Mouse (Mus musculus) limb, embryonic 14.5 days (tissue): ENCODE measurements around the gene Abhd17c. TPM values are rescaled to one million over a fixed set of nuclear protein-coding genes. Genes with fewer than 3 reads are reported as not detected.

ENCODE experiments used
- ATAC-seq: fragments of 200-750 bp; cut with Nextera tagmentation; 2 replicates; pipeline ENCODE4 v1.8.0; 2017; ENCODE audit warnings: low read depth, moderate number of reproducible peaks, moderate TSS enrichment; ENCODE audit not compliant: low FRiP score
- DNase-seq: peaks from one replicate; pipeline ENCODE4 v3.0.0-alpha.2; 2015; ENCODE audit warnings: low spot score
- H3K27ac ChIP-seq: fragments of 300-500 bp; sonication (generic); replicated peaks from 2 replicates; pipeline ENCODE4 v1.5.1; 2014; ENCODE audit warnings: low read depth, mild to moderate bottlenecking, low read length, moderate library complexity, mixed read lengths
- H3K27me3 ChIP-seq: fragments of 300-500 bp; sonication (generic); 2 replicates; pipeline ENCODE4 v1.6.1; 2014; ENCODE audit warnings: low read length, mixed read lengths; ENCODE audit not compliant: control insufficient read depth, insufficient read depth
- H3K36me3 ChIP-seq: fragments of 300-500 bp; sonication (generic); 2 replicates; pipeline ENCODE4 v1.6.1; 2014; ENCODE audit warnings: mild to moderate bottlenecking, low read length, moderate library complexity, mixed read lengths; ENCODE audit not compliant: control insufficient read depth, insufficient read depth
- H3K4me1 ChIP-seq: fragments of 300-500 bp; sonication (generic); 2 replicates; pipeline ENCODE4 v1.6.1; 2014; ENCODE audit warnings: antibody characterized with exemption, low read length, mixed read lengths; ENCODE audit not compliant: control insufficient read depth, insufficient read depth
- H3K4me2 ChIP-seq: fragments of 300-500 bp; sonication (generic); replicated peaks from 2 replicates; pipeline ENCODE4 v1.6.1; 2014; ENCODE audit warnings: low read depth, mild to moderate bottlenecking, low read length, moderate library complexity; ENCODE audit not compliant: severe bottlenecking
- H3K4me3 ChIP-seq: fragments of 300-500 bp; sonication (generic); replicated peaks from 2 replicates; pipeline ENCODE4 v1.5.1; 2014; ENCODE audit warnings: low read length
- H3K9ac ChIP-seq: fragments of 300-500 bp; sonication (generic); 2 replicates; pipeline ENCODE4 v1.6.1; 2014; ENCODE audit warnings: mild to moderate bottlenecking, low read depth, low read length, moderate library complexity; ENCODE audit not compliant: severe bottlenecking
- H3K9me3 ChIP-seq: fragments of 300-500 bp; sonication (generic); 2 replicates; pipeline ENCODE4 v1.6.1; 2016; ENCODE audit warnings: low read length; ENCODE audit not compliant: control insufficient read depth
- POLR2A ChIP-seq: fragments of 200-500 bp; IDR thresholded peaks from 2 replicates; pipeline ENCODE4 v1.8.0; 2012; ENCODE audit warnings: inconsistent platforms, mild to moderate bottlenecking, moderate library complexity, borderline replicate concordance; ENCODE audit not compliant: insufficient read depth, insufficient read length; ENCODE audit errors: extremely low read depth
- WGBS: fragments of 180-500 bp; shearing (Covaris S2); extraction: QIAGEN DNeasy Blood & Tissue Kit; methylation state at CpG from one replicate; pipeline ENCODE4 v1.1.7; 2014; 5-methylcytosine and 5-hydroxymethylcytosine counted together
- polyA plus RNA-seq, 2 experiments: library from polyadenylated mRNA; depleted of rRNA in 1 of 2; stranded (reverse) in 1 of 2; unstranded in 1 of 2; fragments of >200 nt; fragmentation: Nextera tagmentation in 1 of 2; extraction: Ambion mirVana in 1 of 2; gene quantifications; 2 replicates each; pipeline versions ENCODE4 v1.2.1 to v1.2.3; 2012 to 2014

The Abhd17c gene
- polyA plus RNA-seq, 2 experiments, result 41.5 to 45.6 TPM

DNA sequence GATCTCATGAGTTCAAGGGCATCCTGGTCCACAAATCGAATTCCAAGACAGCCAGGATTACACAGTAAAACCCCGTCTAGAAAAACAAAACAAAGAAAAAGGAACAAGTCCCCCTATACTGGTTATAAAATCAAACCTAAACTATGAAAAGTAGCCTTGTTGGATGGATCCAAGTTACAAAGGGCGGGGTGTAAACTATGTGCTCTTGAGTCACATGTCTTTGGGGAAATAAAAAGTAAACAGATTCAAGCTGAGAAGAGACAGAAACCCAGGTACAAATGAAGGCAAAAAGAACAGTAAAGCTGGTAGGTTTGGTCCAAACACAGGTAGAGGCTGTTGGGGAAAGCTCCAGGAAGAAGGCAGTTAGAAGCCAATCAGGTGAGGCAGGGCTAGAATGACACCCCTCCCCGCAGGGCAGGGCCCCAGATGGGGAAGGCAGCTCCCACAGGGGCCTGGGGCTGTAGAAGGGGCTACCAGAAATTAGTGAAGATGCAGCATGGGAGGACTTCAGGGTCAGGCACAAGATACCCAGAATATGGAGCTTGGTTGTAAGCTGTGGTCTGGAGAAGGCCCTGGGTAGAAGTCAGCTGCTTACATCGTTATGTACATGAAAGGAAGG, 31.4 kb downstream of the Abhd17c start:
- DNase-seq, result no peak
- ATAC-seq, result no peak
- Histone ChIP-seq H3K27me3 (no peaks in the 10 kb centered on the region), H3K27ac (no peak overlapping the region), H3K9me3 (no peaks in the 10 kb centered on the region), H3K36me3 (no peaks in the 10 kb centered on the region), H3K4me1 (peaks cover 28% of the 10 kb centered on the region; the same call in 1 of the 2 replicates), H3K4me2 (no peak overlapping the region), H3K9ac (no peak overlapping the region), H3K4me3 (no peak overlapping the region)
- TF ChIP-seq POLR2A, result no peak
- WGBS, result 53% methylated on average over 5 of the region's 5 CpGs

DNA sequence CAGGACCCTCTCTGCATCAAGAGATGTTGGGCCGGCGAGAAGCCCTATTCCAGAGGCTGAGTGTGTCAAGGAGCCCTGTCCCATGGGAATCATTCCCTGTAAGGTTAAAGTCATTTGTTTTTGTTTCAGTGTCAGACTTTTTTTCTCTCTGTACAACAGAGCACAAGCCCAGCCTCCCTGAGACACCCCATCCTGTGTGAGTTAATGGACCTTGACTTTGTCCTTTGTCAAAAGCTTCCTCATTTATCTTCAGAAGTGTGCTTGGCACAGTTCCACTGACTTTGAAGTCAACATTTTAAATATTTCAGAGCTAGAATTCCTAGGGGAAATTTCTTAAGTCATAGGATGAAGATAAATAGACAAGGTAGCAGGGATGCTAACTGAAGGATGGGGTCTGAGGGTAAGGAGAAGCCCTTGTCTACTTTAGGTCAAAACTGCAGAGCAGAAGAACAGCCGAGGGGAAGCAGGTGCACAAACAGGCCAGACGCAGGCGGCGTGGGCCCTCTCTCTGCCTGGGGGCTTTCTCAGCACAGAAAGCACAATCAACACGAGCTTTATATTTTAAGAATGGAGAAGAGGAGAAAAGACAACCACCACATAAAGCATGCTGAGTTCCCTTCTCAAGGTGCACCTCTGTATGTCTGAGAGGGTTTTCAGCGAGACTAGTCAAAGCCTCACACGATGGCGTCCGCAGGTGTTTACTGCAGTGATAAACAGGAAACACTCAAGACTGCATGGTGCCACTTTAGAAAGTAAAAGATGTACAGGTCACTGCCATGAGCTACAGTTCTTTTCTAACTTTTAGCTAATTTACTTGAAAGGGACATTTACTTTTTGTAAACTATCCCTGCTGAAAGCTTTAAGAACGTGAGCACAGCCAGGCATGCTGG, 32.2 kb downstream of the Abhd17c start:
- Histone ChIP-seq H3K27ac (no peak overlapping the region), H3K9ac (no peak overlapping the region), H3K4me3 (no peak overlapping the region), H3K4me1 (peaks cover 28% of the 10 kb centered on the region; the same call in 1 of the 2 replicates), H3K4me2 (no peak overlapping the region), H3K36me3 (no peaks in the 10 kb centered on the region), H3K9me3 (no peaks in the 10 kb centered on the region), H3K27me3 (no peaks in the 10 kb centered on the region)
- no peak for DNase-seq
- no peak for TF ChIP-seq POLR2A
- no peak for ATAC-seq
- WGBS, result 73% methylated on average over 12 of the region's 12 CpGs

DNA sequence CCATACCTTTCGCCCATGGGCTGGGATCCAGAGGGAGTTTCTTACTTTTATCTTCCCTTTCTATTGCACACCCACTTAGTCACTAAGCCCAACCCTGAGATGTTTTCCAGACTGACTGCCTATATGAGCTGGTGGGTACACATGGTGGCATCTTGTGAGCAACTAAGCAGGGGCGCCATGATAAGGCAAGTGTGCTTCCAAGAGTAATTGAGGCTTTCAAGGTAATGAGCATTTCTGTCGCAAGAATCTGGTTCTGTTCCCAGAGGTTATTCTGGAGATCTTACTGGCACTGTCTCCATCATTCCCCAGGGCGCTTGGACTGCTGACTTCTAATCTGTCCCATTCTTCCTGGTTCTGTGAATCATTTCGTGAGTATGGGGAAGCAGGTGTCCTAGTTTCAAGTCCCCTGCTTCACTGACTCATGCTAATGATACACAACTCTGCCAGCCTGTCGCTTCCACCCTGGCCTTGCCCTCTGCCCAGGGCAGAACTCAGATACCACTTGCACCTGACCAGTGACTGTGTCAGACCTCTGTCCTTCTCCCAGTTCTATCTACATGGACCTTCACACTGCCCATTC, 34.1 kb downstream of the Abhd17c start:
- no peak overlapping the region for H3K4me3 ChIP-seq
- TF ChIP-seq POLR2A, result no peak
- no peak overlapping the region for H3K27ac ChIP-seq
- 82% methylated on average over 6 of the region's 6 CpGs for WGBS
- H3K4me1 ChIP-seq, result peaks cover 28% of the 10 kb centered on the region; the same call in 1 of the 2 replicates
- H3K9me3 ChIP-seq, result no peaks in the 10 kb centered on the region
- DNase-seq (no peak), ATAC-seq (no peak)
- H3K36me3 ChIP-seq, result peaks cover 16% of the 10 kb centered on the region; the same call in 1 of the 2 replicates
- no peak overlapping the region for H3K4me2 ChIP-seq
- no peaks in the 10 kb centered on the region for H3K27me3 ChIP-seq
- H3K9ac ChIP-seq, result no peak overlapping the region

DNA sequence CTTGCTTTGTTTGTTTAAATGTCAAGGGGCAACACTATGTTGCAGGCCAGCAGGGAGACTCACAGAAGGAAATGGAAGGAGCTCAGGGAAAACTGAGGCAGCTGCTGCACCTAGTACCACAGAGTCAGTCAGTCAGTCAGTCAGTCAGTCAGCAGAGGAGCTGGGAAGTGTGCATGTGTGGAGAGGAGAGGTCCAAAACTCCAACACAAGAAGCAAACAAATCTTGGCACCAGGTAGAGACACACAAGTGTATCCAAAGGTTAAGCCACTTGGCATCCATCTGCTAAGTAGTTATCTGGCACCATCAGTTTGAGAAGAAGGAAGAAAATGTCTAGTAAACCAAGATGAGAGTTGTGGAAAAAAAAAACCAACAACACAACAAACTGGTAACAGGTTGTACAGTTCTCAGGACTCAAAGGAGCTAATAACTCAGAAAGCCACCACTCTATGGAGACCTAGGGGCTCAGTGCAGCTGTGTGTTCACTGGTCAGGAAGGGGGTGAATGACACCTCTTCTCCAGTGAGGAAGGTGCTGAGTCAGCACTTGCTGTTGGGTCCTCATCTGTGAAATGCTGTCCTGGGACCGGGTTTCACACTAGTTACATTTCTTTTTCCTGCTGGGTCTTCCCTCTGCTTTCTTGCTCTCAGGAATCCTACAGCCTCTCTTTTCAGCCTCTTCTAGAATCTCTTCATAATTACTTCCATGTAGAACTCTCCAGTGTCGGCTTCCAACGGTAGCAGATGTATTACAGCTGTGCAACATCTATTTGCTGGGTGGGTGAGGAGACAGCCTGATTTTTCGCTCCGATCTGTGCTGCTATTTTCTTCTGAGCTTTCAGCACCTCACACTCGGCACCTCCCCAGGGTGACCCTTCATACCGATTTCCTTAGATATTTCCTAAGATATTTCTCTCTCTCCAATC, 34.8 kb downstream of the Abhd17c start:
- no peak overlapping the region for H3K27ac ChIP-seq
- no peak overlapping the region for H3K4me2 ChIP-seq
- no peaks in the 10 kb centered on the region for H3K27me3 ChIP-seq
- H3K9me3 ChIP-seq, result no peaks in the 10 kb centered on the region
- no peak for TF ChIP-seq POLR2A
- 0 out of 2 replicates have a peak, but pooled peaks have one; percentile 12 for ATAC-seq
- H3K4me1 ChIP-seq, result peaks cover 28% of the 10 kb centered on the region; the same call in 1 of the 2 replicates
- 54% methylated on average over 7 of the region's 7 CpGs for WGBS
- DNase-seq, result no peak
- H3K4me3 ChIP-seq, result no peak overlapping the region
- H3K36me3 ChIP-seq, result peaks cover 16% of the 10 kb centered on the region; the same call in 1 of the 2 replicates
- H3K9ac ChIP-seq, result no peak overlapping the region

DNA sequence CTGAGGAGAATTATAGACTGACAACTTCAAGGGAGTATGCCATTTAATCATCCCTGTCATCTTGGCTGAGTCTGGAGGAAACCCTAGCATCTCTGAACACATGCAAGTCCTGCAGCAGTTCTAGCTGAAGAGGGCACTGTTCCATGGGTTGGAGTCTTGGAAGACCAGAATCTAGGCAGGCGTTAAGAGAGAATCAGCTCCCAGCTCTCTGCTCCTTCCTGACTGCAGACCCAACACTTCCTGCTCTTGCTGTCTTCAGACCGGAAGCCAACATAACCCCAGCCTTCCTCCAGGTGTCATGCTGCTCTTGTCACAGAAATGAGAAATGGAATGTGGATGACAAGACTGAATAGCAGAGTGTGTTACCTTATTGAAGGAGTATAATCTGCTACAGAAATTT, 36.3 kb downstream of the Abhd17c start:
- no peak for ATAC-seq

More for the DNA sequence above, 36.3 kb downstream of the Abhd17c start:
- H3K27me3 ChIP-seq, result no peaks in the 10 kb centered on the region
- no peak overlapping the region for H3K4me2 ChIP-seq
- H3K36me3 ChIP-seq, result peaks cover 21% of the 10 kb centered on the region
- no peak overlapping the region for H3K27ac ChIP-seq
- 74% methylated on average over 2 of the region's 2 CpGs for WGBS
- peaks cover 19% of the 10 kb centered on the region; the same call in 1 of the 2 replicates for H3K4me1 ChIP-seq
- TF ChIP-seq POLR2A, result no peak
- no peak for DNase-seq
- no peak overlapping the region for H3K9ac ChIP-seq
- no peaks in the 10 kb centered on the region for H3K9me3 ChIP-seq
- H3K4me3 ChIP-seq, result no peak overlapping the region
